8 mouse cellular contexts compared by ENCODE assay signal in the genomic region with DNA sequence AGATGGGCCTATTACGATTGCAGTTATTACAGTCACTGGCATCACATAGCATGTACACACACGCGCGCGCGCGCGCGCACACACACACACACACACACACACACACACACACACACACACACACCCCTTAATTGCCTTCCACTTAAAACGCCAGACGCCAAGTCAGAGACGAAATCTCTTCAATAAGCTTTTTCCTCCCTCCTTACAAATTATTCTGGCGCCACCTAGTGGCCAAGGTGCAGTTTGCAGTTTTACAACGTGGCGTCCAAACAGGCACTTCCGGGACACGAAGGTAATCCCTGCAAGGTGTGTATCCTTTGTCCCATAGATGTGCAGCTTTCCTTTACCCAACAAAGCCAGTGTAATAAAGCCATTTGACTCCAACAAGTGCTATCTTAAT. TPM values are rescaled to one million over a fixed set of nuclear protein-coding genes. Genes with fewer than 3 reads are reported as not detected.
DNase-seq lines count a peak whose midpoint lies in the region; ATAC-seq lines count a peak whose summit lies in the region.

No protein-coding gene starts in this region.

- ATAC-seq in hindbrain, embryonic 11.5 days (ENCODE audit: low FRiP score), result peak; percentile 52

- no peak overlapping the region for H3K27ac ChIP-seq in hindbrain, embryonic 11.5 days (ENCODE audit: low read depth, low read length)

- no peaks in the 10 kb centered on the region for H3K4me1 ChIP-seq in hindbrain, embryonic 11.5 days (replicated peaks; ENCODE audit: control insufficient read depth, insufficient read depth, low read length)

- no peak overlapping the region for H3K9ac ChIP-seq in hindbrain, embryonic 11.5 days (ENCODE audit: low read depth, low read length)

- peak; percentile 97 for DNase-seq in NIH3T3 (ENCODE audit: low read depth)
- peak; percentile 50 for DNase-seq in cerebellum, adult 9-10 months
- peak; percentile 33 to 81 for DNase-seq in frontal cortex, adult 2 months (ENCODE audit: extremely low spot score in 1 of 2, low spot score in 1 of 2)
- peak; percentile 92 for DNase-seq in hindbrain, embryonic 11.5 days (ENCODE audit: low spot score)
- DNase-seq in layer of hippocampus, adult 9-11 months, result peak; percentile 32
- peak; percentile 81 for DNase-seq in lung, postnatal 10 days
- peak; percentile 64 for DNase-seq in ovary, postnatal 36 days (ENCODE audit: low spot score)
- peak; percentile 80 for DNase-seq in thymus, postnatal 14 days

- WGBS in hindbrain, embryonic 11.5 days, result 18% methylated on average over 16 of the region's 17 CpGs

- no peaks in the 10 kb centered on the region for H3K9me3 ChIP-seq in hindbrain, embryonic 11.5 days (ENCODE audit: control insufficient read depth, low read length)

- no peak overlapping the region for H3K4me3 ChIP-seq in hindbrain, embryonic 11.5 days (ENCODE audit: low read depth, low read length)

- no peaks in the 10 kb centered on the region for H3K36me3 ChIP-seq in hindbrain, embryonic 11.5 days (ENCODE audit: control insufficient read depth, insufficient read depth, low read length)

- peak overlapping the region; percentile 8; the same call in 1 of the 2 replicates for H3K4me2 ChIP-seq in hindbrain, embryonic 11.5 days (replicated peaks; ENCODE audit: low read depth, low read length)

- H3K27me3 ChIP-seq in hindbrain, embryonic 11.5 days (ENCODE audit: control insufficient read depth, insufficient read depth, low read length), result no peaks in the 10 kb centered on the region

RNA-seq across cellular contexts. Expression of a gene that starts 6.8 kb away (rescaled TPM):
- not detected in 2 replicates for polyA plus RNA-seq in frontal cortex, adult 2 months (2012; rRNA removed)
- polyA plus RNA-seq in hindbrain, embryonic 11.5 days (2014; fragmentation: Nextera tagmentation; extraction: Ambion mirVana), result 0.11 TPM in 1 of 2 replicates, not detected in the other

RNA-seq across cellular contexts. Expression of a gene that starts 41.8 kb away (rescaled TPM):
- polyA plus RNA-seq in frontal cortex, adult 2 months (2012; rRNA removed), result 3.3 and 5.5 TPM in 2 replicates
- 1.7 and 2.1 TPM in 2 replicates for polyA plus RNA-seq in hindbrain, embryonic 11.5 days (2014; fragmentation: Nextera tagmentation; extraction: Ambion mirVana)

RNA-seq across cellular contexts. Expression of a gene that starts 49.5 kb away (rescaled TPM):
- polyA plus RNA-seq in frontal cortex, adult 2 months (2012; rRNA removed), result not detected in 2 replicates
- 0.25 TPM in 1 of 2 replicates, not detected in the other for polyA plus RNA-seq in hindbrain, embryonic 11.5 days (2014; fragmentation: Nextera tagmentation; extraction: Ambion mirVana)

RNA-seq across cellular contexts. Expression of a gene that starts 54.8 kb away (rescaled TPM):
- polyA plus RNA-seq in frontal cortex, adult 2 months (2012; rRNA removed), result 0.90 and 3.5 TPM in 2 replicates
- 1.2 and 1.6 TPM in 2 replicates for polyA plus RNA-seq in hindbrain, embryonic 11.5 days (2014; fragmentation: Nextera tagmentation; extraction: Ambion mirVana)

Comparison
In these comparisons a context has a peak if more than half of its experiments do, and no peak if none do; other contexts are left out.
1. DNase-seq: peak in every context shown above with its lines; median percentile 97 in NIH3T3; 92 in hindbrain, embryonic 11.5 days; 81 in lung, postnatal 10 days; 80 in thymus, postnatal 14 days; 64 in ovary, postnatal 36 days; 57 in frontal cortex, adult 2 months; 50 in cerebellum, adult 9-10 months; 32 in layer of hippocampus, adult 9-11 months.